Mouse (Mus musculus): ENCODE results near the gene Fam198b.

The Fam198b gene

DNA sequence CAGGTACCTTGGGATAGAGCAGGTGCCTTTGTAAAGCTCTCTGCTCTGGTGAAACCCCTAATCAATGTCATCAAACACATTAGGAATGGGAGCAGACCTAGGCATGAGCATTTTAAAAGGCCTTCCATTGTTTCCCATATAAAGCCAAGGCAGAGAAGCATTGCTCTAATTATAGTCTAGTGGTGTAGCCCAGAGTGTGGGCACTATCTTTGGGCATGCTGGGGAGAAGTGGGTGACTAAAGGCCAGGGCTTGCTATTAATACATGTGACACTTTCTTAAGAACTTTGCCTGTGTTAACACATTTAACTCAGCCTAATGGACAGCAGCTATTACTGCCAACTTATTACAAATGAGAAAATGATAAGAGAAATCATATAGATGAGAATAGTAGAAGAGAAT lies 106.1 kb downstream of the Fam198b start:
- DNase-seq, result no peak

DNA sequence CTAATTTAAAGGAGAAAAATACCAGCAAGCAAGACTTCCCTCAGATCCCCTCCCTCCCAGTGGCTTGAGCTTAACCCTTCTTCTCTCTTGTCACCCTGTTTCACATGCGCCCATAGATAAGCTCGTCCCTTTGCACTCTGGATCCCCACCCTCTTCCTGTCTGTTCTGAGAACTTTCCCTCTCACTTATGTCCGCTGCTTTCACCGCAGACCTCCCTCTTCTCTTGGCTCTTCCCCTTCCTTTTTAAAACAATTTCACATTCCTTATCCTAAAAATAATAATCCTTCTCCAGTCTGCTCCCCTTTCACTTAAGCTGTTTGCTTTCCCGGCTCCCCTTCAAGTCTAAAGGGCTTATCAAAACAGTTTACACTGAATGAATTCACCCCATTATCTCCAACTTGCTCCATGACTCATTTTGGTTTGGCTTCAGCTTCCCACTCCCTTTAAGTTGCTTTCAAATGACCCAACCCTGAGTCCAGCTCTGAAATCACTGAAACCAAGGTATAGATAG lies 109.8 kb downstream of the Fam198b start:
- no peak for DNase-seq

DNA sequence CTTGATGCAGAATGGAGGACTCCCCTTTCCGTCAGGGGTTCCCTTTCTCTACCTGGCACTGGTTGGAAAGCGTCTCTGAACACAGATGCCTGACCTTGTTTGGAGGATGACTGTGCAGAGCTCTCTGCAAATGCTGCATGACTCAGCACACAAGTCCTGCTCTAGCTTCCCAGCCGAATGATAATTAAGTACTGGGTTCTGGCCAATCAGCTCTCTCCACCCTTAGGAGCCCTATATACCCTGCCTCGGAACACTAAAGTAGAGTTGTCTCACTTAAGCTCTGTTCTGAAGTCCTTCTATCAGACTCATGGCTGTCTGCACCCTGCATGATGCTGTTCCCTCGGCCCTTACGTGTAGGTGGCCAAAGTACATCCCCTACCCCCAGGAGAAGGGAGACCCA lies 111.4 kb downstream of the Fam198b start:
- no peak for DNase-seq
